Mouse (Mus musculus): ENCODE data around the gene Tmem94. TPM values are rescaled to one million over a fixed set of nuclear protein-coding genes. Genes with fewer than 3 reads are reported as not detected.

Gene Tmem94
- polyA plus RNA-seq, 1 experiment from 2014 or later: 26.5 TPM

DNA sequence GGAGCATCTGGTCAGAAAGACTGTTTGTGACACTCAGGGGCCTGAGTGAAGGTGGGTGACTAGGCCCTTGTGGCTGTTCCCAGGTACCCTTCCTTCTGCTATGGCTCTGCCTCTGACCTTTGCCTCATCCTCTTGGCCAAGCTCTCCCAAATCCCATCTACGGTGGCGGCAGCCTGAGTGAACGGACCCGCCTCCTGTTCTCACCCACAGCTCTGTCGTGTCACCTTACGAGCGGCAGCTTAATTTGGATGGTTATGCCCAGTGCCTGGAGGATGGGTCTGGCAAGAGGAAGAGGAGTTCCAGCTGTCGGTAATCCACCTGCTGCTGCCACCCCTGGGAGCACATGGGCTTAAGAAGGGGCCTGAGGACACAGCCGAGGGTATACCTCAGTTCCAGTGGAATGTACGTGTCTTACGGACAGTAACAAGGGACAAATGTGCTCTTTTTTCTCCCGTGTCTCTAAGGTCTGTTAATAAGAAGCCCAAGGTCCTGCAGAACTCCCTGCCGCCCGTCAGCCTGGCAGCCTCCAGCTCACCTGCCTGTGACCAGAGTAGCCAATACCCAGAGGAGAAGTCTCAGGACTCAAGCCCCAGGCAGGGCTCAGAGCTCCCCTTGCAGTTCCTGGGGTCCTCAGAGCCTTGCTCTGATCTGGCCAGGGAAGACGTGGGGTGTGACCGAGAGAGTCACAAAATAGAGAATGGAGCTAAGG is 54.8 kb downstream of the Tmem94 start:
- Histone ChIP-seq H3K27me3 (peaks cover 22% of the 10 kb centered on the region), H3K4me2 (no peak overlapping the region), H3K27ac (no peak overlapping the region), H3K9me3 (no peaks in the 10 kb centered on the region), H3K4me1 (replicated peaks) (peaks cover 27% of the 10 kb centered on the region), H3K9ac (replicated peaks) (no peak overlapping the region), H3K36me3 (peaks cover 53% of the 10 kb centered on the region), H3K4me3 (replicated peaks) (no peak overlapping the region)
- no peak for ATAC-seq (ENCODE audit: insufficient number of reproducible peaks, insufficient read depth, low FRiP score, low TSS enrichment, low read depth)
- WGBS: 88% methylated on average over 16 of the region's 16 CpGs

GRCm38 (mm10) chr11:115821001-115821400 is 55.8 kb downstream of the Tmem94 start:
- no peak overlapping the region for H3K27ac ChIP-seq
- H3K4me3 ChIP-seq (replicated peaks): no peak overlapping the region
- H3K9ac ChIP-seq (replicated peaks): no peak overlapping the region
- H3K4me2 ChIP-seq: no peak overlapping the region
- 84% methylated on average over 4 of the region's 4 CpGs for WGBS
- peaks cover 53% of the 10 kb centered on the region for H3K36me3 ChIP-seq
- H3K9me3 ChIP-seq: no peaks in the 10 kb centered on the region
- peaks cover 18% of the 10 kb centered on the region for H3K4me1 ChIP-seq (replicated peaks)
- H3K27me3 ChIP-seq: peaks cover 31% of the 10 kb centered on the region
- no peak for ATAC-seq (ENCODE audit: insufficient number of reproducible peaks, insufficient read depth, low FRiP score, low TSS enrichment, low read depth)

DNA sequence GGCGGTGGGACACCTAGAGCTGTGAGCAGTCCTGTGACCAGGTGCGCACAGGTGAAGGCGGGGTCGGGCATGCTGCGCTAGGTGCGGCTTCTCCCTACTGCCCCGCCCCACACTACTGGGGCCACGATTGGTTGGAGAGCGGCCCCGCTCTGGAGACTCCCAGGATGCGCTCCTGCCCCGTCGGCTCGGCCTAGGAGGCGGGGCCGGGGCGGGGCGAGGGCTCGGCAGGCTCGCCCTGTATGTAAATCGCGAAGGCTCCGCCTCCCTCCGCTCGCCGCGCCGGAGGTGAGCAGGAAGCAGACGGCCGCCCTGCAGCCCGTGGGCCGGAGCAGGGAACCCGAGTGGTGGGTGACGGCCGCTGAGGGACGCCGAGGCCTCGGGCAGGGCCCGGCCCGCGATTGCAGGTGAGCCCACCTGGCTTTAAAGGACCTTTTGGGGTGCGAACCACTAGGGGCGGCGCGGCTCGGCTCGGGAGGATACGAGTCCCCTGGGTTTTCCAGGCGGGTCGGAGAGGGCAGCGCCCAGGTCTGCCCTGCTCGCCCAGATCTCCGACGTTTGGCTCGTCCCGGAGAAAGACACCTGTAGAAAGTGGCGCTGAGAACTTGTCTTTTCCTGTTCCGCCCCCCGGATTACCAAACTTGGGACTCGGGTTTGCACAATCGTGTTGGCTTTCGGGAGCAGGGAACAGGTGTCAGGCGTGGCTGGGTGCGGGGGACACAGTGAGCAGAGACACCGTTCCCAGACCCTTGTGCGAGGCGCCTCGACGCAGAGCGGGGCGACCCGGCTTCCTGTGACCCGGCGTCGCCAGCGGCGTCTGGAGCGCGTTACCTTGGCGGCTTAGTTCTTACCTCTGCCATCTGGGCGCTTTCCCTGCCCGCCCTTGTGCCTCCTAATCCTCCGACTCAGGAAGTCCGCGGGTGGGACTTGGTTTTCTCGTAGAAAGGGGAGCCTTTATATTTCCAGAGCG is 58.8 kb downstream of the Tmem94 start, which contains the start of gene Llgl2:
TSS of gene Llgl2 (plus strand) at position 276 of the 967 bp plus-strand sequence.
- no peaks in the 10 kb centered on the region for H3K9me3 ChIP-seq
- peak within 1 kb of the TSS; percentile 93 for H3K4me2 ChIP-seq
- peak within 1 kb of the TSS; percentile 60 for H3K4me3 ChIP-seq (replicated peaks)
- peak within 1 kb of the TSS; percentile 7; the same call in 1 of the 2 replicates for H3K27ac ChIP-seq
- H3K36me3 ChIP-seq: peaks cover 34% of the 10 kb centered on the region
- peaks cover 21% of the 10 kb centered on the region for H3K4me1 ChIP-seq (replicated peaks)
- peaks cover 38% of the 10 kb centered on the region for H3K27me3 ChIP-seq
- peak; percentile 91 for ATAC-seq (ENCODE audit: insufficient number of reproducible peaks, insufficient read depth, low FRiP score, low TSS enrichment, low read depth)
- WGBS: under 1% methylated on average over 87 of the region's 87 CpGs
- peak within 1 kb of the TSS; percentile 65 for H3K9ac ChIP-seq (replicated peaks)

GRCm38 (mm10) chr11:115824813-115825212 is 59.6 kb downstream of the Tmem94 start:
- Histone ChIP-seq H3K27me3 (peaks cover 39% of the 10 kb centered on the region), H3K9me3 (no peaks in the 10 kb centered on the region), H3K4me3 (replicated peaks) (peak overlapping the region; percentile 60), H3K9ac (replicated peaks) (peak overlapping the region; percentile 65; the same call in 1 of the 2 replicates), H3K4me1 (replicated peaks) (peaks cover 24% of the 10 kb centered on the region), H3K36me3 (peaks cover 31% of the 10 kb centered on the region), H3K27ac (no peak overlapping the region), H3K4me2 (peak overlapping the region; percentile 93)
- WGBS: 19% methylated on average over 11 of the region's 11 CpGs
- no peak for ATAC-seq (ENCODE audit: insufficient number of reproducible peaks, insufficient read depth, low FRiP score, low TSS enrichment, low read depth)

DNA sequence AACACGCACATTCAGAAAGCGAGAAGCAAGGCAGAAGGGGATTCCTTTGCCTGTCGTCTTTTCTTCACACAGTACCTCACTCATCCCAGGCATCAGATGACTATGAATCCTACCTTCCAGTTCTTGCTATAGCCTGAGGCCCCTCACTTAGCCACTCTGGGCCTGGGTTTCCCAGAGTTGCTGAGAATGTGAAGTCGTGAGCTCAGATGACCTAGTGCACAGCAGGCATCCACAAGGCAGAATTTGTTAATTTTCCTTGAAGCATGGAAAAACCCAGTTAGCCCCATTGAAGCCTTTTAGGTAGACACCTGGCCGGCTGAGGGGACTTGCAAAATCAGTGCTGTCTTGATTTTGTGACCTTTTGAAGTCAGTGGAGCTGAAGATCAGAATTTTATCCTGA is 61.3 kb downstream of the Tmem94 start:
- H3K27me3 ChIP-seq: peaks cover 54% of the 10 kb centered on the region
- H3K27ac ChIP-seq: no peak overlapping the region
- no peak overlapping the region for H3K9ac ChIP-seq (replicated peaks)
- no peak for ATAC-seq (ENCODE audit: insufficient number of reproducible peaks, insufficient read depth, low FRiP score, low TSS enrichment, low read depth)
- no peak overlapping the region for H3K4me2 ChIP-seq
- 49% methylated on average over 5 of the region's 5 CpGs for WGBS
- peaks cover 35% of the 10 kb centered on the region for H3K4me1 ChIP-seq (replicated peaks)
- peaks cover 14% of the 10 kb centered on the region for H3K36me3 ChIP-seq
- no peak overlapping the region for H3K4me3 ChIP-seq (replicated peaks)
- no peaks in the 10 kb centered on the region for H3K9me3 ChIP-seq

GRCm38 (mm10) chr11:115827624-115828023 is 62.4 kb downstream of the Tmem94 start:
- H3K9ac ChIP-seq (replicated peaks): no peak overlapping the region
- no peak overlapping the region for H3K4me3 ChIP-seq (replicated peaks)
- WGBS: 87% methylated on average over 6 of the region's 6 CpGs
- peaks cover 58% of the 10 kb centered on the region for H3K27me3 ChIP-seq
- H3K4me1 ChIP-seq (replicated peaks): peaks cover 46% of the 10 kb centered on the region
- peaks cover 2% of the 10 kb centered on the region for H3K36me3 ChIP-seq
- H3K27ac ChIP-seq: no peak overlapping the region
- H3K9me3 ChIP-seq: no peaks in the 10 kb centered on the region
- no peak for ATAC-seq (ENCODE audit: insufficient number of reproducible peaks, insufficient read depth, low FRiP score, low TSS enrichment, low read depth)
- H3K4me2 ChIP-seq: no peak overlapping the region

GRCm38 (mm10) chr11:115829036-115829435 is 63.8 kb downstream of the Tmem94 start:
- Histone ChIP-seq H3K9me3 (no peaks in the 10 kb centered on the region), H3K4me1 (replicated peaks) (peaks cover 52% of the 10 kb centered on the region), H3K9ac (replicated peaks) (no peak overlapping the region), H3K27me3 (peaks cover 46% of the 10 kb centered on the region), H3K4me3 (replicated peaks) (no peak overlapping the region), H3K36me3 (no peaks in the 10 kb centered on the region), H3K27ac (no peak overlapping the region), H3K4me2 (no peak overlapping the region)
- WGBS: 57% methylated on average over 4 of the region's 4 CpGs
- ATAC-seq (ENCODE audit: insufficient number of reproducible peaks, insufficient read depth, low FRiP score, low TSS enrichment, low read depth): no peak

DNA sequence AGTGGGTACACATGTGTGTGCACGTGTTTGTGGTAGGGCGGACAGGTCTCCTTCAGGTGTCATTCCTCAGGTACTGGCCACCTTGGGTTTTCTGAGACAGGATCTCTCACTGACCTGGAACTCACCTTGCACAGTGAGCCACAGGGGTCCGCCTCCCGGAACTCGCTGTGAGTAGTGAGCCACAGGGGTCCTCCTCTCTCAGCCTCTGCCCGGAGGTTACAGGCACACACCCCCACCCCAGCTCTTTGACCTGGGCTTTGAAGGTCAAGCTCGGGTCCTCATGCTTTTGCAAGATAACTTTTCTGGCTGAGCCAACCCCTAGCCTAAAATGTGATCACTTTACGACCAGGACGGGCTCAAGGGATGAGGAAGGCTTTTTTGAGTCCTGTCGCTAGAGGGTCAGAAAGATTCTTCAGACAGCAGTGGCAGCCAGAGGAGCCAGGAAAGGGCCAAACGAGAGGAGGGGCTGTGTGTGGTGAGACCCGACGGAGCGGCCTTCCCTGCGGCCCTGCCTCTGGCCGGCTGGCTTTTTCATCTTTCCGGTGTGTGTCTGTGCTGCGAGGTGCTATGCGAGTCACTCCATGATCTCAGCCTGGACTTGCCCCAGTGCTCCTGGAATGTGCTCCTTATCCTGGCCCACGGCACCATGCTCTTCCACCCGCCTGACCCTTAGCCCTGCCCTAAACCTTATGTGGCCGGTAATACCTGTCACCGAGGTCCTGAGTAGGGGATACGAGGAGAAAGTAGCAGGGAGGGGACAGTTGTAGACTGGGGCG is 65.5 kb downstream of the Tmem94 start:
- no peak for ATAC-seq (ENCODE audit: insufficient number of reproducible peaks, insufficient read depth, low FRiP score, low TSS enrichment, low read depth)
- Histone ChIP-seq H3K9ac (replicated peaks) (no peak overlapping the region; the same call in 1 of the 2 replicates), H3K4me3 (replicated peaks) (no peak overlapping the region), H3K27me3 (peaks cover 29% of the 10 kb centered on the region), H3K4me1 (replicated peaks) (peaks cover 60% of the 10 kb centered on the region), H3K27ac (no peak overlapping the region), H3K9me3 (no peaks in the 10 kb centered on the region), H3K4me2 (peak overlapping the region; percentile 4; the same call in 1 of the 2 replicates), H3K36me3 (no peaks in the 10 kb centered on the region)
- 18% methylated on average over 25 of the region's 25 CpGs for WGBS

DNA sequence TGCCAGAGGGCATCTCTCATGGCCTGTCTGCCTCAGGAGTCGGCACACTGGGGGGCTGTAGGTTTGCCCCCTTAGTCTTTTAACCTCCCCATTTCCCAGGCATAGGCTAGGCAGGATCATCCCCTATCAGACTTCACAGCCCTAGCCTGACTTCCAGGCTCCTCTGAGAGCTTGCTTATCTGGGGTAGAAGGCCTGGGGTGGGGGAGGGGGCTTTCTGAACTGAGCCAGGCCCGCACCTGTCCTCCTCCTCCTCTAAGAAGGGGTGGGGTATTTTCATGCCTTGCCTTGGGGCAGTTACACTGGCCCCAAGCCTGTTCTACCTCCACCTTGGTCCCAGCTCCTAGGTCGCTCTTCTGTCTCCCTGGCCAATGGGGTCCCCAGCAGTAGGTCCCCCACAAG is 66.3 kb downstream of the Tmem94 start:
- no peak overlapping the region for H3K27ac ChIP-seq
- H3K27me3 ChIP-seq: peaks cover 25% of the 10 kb centered on the region
- no peak overlapping the region for H3K9ac ChIP-seq (replicated peaks)
- no peaks in the 10 kb centered on the region for H3K36me3 ChIP-seq
- ATAC-seq (ENCODE audit: insufficient number of reproducible peaks, insufficient read depth, low FRiP score, low TSS enrichment, low read depth): no peak
- 0 out of 2 replicates have a peak overlapping the region, but pooled peaks have one; percentile 4 for H3K4me2 ChIP-seq
- no peak overlapping the region for H3K4me3 ChIP-seq (replicated peaks)
- H3K4me1 ChIP-seq (replicated peaks): peaks cover 60% of the 10 kb centered on the region
- 38% methylated on average over 3 of the region's 3 CpGs for WGBS
- no peaks in the 10 kb centered on the region for H3K9me3 ChIP-seq

DNA sequence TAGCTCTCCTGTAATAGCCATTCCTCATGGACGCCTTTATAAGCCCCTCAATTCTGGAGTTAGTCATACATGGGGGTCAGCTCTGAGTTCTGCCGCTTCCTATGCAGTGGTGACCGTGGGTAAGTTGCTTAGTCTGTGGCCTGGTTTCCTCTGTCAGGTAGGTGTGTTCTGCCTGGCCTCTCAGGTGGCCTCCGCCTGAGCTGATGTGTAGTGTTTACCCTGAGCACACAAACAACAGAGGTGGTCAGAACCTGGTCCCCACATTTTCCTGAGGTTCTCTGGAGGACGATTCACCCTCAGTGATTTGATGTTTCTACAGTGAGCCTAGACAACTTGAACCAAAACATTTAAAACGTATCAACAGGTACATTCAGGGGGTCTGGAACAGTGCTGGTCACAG is 66.8 kb downstream of the Tmem94 start:
- Histone ChIP-seq H3K27me3 (peaks cover 20% of the 10 kb centered on the region), H3K9me3 (no peaks in the 10 kb centered on the region), H3K36me3 (no peaks in the 10 kb centered on the region), H3K4me3 (replicated peaks) (no peak overlapping the region), H3K4me1 (replicated peaks) (peaks cover 60% of the 10 kb centered on the region), H3K4me2 (no peak overlapping the region; the same call in 1 of the 2 replicates), H3K9ac (replicated peaks) (no peak overlapping the region), H3K27ac (peak overlapping the region; percentile 47)
- ATAC-seq (ENCODE audit: insufficient number of reproducible peaks, insufficient read depth, low FRiP score, low TSS enrichment, low read depth): no peak
- WGBS: 49% methylated on average over 6 of the region's 6 CpGs
